Mouse (Mus musculus): ENCODE results near the gene Rbfox2. TPM values are rescaled to one million over a fixed set of nuclear protein-coding genes. Genes with fewer than 3 reads are reported as not detected.

Rbfox2 gene
- polyA plus RNA-seq, 1 experiment = 18.7 TPM

DNA sequence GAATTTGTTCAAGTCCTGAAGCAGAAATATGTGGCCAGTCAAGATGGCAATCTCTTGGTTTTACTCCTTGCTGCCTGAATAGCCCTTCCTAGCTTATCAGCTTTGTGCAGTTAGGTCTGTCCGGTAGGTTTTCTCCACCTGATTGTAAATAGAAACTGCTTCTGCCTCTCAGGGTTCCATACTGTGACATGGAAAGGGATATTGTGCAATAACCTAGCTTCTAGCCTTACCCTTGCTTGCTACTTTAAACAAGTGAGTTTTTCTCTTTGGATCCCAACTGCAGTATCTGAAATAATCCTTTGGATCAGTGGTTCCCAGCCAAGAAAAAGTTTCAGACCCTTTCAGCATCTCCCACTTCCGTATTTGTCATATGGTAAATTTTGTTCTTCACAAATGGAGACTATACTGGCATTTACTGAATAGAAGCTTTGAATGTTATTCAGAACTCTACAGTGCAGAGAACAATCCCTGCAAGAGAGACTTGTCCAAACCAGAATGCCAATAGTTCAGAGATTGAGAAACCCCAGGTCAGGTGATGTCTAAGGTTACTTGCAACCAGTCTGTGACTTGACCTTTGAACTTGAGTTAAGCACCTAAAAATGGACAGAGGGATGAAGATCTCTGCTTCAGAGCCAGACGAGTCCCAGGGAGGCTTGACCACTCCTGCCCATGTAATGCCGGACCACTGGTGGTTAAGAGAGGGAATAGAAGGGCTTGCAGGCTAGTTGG is 1.1 kb upstream of the Rbfox2 start:
- Histone ChIP-seq H3K27me3 (replicated peaks; ENCODE audit: control insufficient read depth, insufficient read depth, low read length) (no peaks in the 10 kb centered on the region), H3K4me1 (ENCODE audit: control insufficient read depth, insufficient read depth, low read length) (no peaks in the 10 kb centered on the region; the same call in 1 of the 2 replicates), H3K27ac (ENCODE audit: insufficient read depth, low read depth, low read length) (no peak overlapping the region), H3K36me3 (ENCODE audit: control insufficient read depth, insufficient read depth, low read length) (no peaks in the 10 kb centered on the region), H3K4me3 (ENCODE audit: insufficient read depth, low read depth, low read length) (no peak overlapping the region)
- WGBS = 87% methylated on average over 4 of the region's 4 CpGs
- TF ChIP-seq POLR2A (IDR thresholded peaks at IDR 0.05; ENCODE audit: low read depth, low read length) = no peak
- TF ChIP-seq CTCF (conservative IDR thresholded peaks at IDR 0.05; ENCODE audit: insufficient read depth, insufficient read length, low read depth, low read length) = no peak
- DNase-seq = no peak

DNA sequence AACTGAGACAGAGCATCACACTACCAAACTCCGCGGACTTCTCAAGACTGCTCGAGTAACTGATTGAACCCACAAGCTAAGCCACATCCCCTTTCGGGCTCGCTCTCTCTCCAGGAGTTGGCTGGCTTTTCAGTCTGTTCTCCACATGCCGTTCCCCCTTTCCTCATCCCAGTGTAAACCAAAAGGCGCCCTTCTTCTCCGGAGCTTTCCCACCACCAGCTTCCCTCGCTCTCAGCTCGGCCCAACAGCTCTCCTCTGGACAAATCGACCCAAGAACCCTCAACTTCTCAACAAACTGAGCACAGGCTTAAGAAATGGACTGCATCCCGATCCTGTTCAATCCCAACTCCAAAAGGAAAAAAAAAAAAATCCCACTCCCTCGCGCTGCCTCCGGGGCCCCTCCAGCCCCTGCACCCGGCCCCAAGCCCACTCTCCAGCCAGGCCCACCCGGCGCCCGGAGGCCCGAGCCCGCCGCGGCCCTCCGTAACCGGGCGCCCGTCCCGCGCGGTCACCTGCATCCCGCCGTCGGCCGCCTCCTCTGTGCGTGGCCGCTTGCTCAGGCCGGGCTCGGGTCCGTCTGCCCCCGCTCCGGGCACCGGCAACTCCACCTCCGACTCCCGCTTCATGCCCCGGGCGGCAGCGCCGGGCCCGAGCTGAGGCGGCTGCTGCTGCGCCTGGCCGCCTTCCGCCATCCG is 805 bp downstream of the Rbfox2 start:
- WGBS = under 1% methylated on average over 53 of the region's 54 CpGs

DNA sequence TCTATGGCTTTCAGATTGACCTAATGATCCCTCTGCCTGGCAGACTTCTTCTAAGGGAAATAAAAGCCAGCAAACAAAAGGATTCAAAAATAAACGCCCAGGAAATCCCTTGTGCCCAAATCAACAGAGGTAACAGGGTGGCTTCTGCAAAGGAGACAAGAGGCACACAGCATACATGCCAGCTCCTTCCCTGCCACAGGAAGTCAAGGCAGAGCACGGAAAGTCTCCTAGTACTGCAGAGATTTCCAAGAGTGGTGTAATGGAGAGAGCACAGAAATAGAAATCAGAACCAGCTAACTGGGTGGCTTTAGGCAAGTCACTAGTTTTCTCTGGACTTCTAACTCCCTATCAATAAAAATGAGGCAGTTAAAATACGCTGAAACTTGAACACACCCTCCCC is 1.8 kb downstream of the Rbfox2 start:
- no peak for DNase-seq
- no peak overlapping the region for H3K4me3 ChIP-seq (ENCODE audit: insufficient read depth, low read depth, low read length)
- H3K27ac ChIP-seq (ENCODE audit: insufficient read depth, low read depth, low read length) = no peak overlapping the region
- no peaks in the 10 kb centered on the region; the same call in 1 of the 2 replicates for H3K4me1 ChIP-seq (ENCODE audit: control insufficient read depth, insufficient read depth, low read length)
- TF ChIP-seq POLR2A (IDR thresholded peaks at IDR 0.05; ENCODE audit: low read depth, low read length) = no peak
- WGBS = 28% methylated on average over 3 of the region's 3 CpGs
- no peaks in the 10 kb centered on the region for H3K27me3 ChIP-seq (replicated peaks; ENCODE audit: control insufficient read depth, insufficient read depth, low read length)
- no peaks in the 10 kb centered on the region for H3K36me3 ChIP-seq (ENCODE audit: control insufficient read depth, insufficient read depth, low read length)

More for the DNA sequence above, 805 bp downstream of the Rbfox2 start:
- H3K27me3 ChIP-seq (replicated peaks; ENCODE audit: control insufficient read depth, insufficient read depth, low read length) = no peaks in the 10 kb centered on the region
- H3K27ac ChIP-seq (ENCODE audit: insufficient read depth, low read depth, low read length) = peak overlapping the region; percentile 77
- no peaks in the 10 kb centered on the region for H3K36me3 ChIP-seq (ENCODE audit: control insufficient read depth, insufficient read depth, low read length)
- peak; percentile 55 for DNase-seq
- TF ChIP-seq POLR2A (IDR thresholded peaks at IDR 0.05; ENCODE audit: low read depth, low read length) = no peak
- TF ChIP-seq CTCF (conservative IDR thresholded peaks at IDR 0.05; ENCODE audit: insufficient read depth, insufficient read length, low read depth, low read length) = no peak
- H3K4me3 ChIP-seq (ENCODE audit: insufficient read depth, low read depth, low read length) = peak overlapping the region; percentile 80
- no peaks in the 10 kb centered on the region; the same call in 1 of the 2 replicates for H3K4me1 ChIP-seq (ENCODE audit: control insufficient read depth, insufficient read depth, low read length)

DNA sequence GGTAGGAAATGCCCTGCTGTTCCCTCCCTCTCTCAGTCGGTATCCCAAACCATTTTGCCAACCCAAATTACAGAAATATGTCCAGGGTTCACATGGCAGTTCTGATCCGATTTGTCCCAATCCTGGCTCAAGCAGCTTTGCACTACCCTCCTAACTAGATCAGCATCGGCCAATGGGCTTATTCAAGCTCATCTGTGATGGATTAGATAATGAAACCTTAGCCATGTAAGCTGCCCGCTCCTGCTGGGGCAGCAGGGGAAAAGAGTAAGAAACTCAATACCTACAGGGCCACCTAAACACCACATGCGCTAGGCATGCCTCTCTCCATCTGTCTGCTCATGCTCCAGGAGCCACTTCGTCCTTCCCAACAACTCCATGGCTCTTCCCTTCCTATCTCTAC is 5.7 kb downstream of the Rbfox2 start:
- 80% methylated on average over 6 of the region's 6 CpGs for WGBS
- Histone ChIP-seq H3K4me3 (ENCODE audit: insufficient read depth, low read depth, low read length) (no peak overlapping the region), H3K27ac (ENCODE audit: insufficient read depth, low read depth, low read length) (no peak overlapping the region), H3K27me3 (replicated peaks; ENCODE audit: control insufficient read depth, insufficient read depth, low read length) (no peaks in the 10 kb centered on the region), H3K36me3 (ENCODE audit: control insufficient read depth, insufficient read depth, low read length) (no peaks in the 10 kb centered on the region), H3K4me1 (ENCODE audit: control insufficient read depth, insufficient read depth, low read length) (no peaks in the 10 kb centered on the region; the same call in 1 of the 2 replicates)
- no peak for DNase-seq
- TF ChIP-seq CTCF (conservative IDR thresholded peaks at IDR 0.05; ENCODE audit: insufficient read depth, insufficient read length, low read depth, low read length) (no peak), POLR2A (IDR thresholded peaks at IDR 0.05; ENCODE audit: low read depth, low read length) (no peak)

DNA sequence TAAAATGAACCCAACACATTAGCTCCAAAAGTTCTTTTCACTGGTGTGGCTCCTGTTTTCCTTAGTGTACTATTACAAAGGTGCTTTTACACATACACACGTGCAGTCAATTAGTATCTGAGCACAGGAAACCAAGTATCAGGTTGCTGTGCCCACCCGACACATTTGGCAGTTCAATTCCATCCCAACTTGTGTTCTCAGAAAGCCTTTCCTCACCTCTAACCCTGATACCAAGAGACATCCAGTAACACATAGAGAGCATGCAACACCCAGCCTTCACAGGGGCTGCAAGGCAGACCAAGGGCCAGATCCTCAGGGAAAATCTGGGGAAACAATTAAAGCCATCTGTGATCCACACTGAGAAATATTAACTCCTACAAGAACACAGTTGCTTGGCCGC is 8.2 kb downstream of the Rbfox2 start:
- Histone ChIP-seq H3K27ac (ENCODE audit: insufficient read depth, low read depth, low read length) (no peak overlapping the region), H3K27me3 (replicated peaks; ENCODE audit: control insufficient read depth, insufficient read depth, low read length) (no peaks in the 10 kb centered on the region), H3K36me3 (ENCODE audit: control insufficient read depth, insufficient read depth, low read length) (no peaks in the 10 kb centered on the region), H3K4me1 (ENCODE audit: control insufficient read depth, insufficient read depth, low read length) (peaks cover 7% of the 10 kb centered on the region), H3K4me3 (ENCODE audit: insufficient read depth, low read depth, low read length) (no peak overlapping the region)
- no peak for DNase-seq
- no peak for TF ChIP-seq CTCF (conservative IDR thresholded peaks at IDR 0.05; ENCODE audit: insufficient read depth, insufficient read length, low read depth, low read length)
- TF ChIP-seq POLR2A (IDR thresholded peaks at IDR 0.05; ENCODE audit: low read depth, low read length) = no peak
- WGBS = 77% methylated on average over 3 of the region's 3 CpGs

DNA sequence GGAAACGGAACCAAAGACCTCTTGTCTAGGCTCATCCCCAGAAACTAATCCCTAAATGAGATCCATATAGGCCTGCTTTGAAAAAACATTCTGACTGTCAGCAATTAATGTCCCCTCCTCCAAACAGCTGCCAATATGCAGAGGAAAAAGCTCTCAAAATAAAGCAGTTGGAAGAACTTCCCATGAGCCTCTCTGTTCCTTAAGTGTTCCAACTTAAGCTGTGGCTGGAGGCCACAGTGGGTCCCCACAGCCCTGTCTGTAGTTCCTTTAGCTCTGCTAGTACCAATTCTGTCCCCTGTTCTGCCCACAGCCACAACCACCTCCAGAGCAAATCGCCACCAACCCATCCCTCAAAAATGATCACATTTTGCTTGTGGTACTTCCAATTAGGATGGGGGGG is 10.2 kb downstream of the Rbfox2 start:
- TF ChIP-seq CTCF (conservative IDR thresholded peaks at IDR 0.05; ENCODE audit: insufficient read depth, insufficient read length, low read depth, low read length) (no peak), POLR2A (IDR thresholded peaks at IDR 0.05; ENCODE audit: low read depth, low read length) (no peak)
- no peaks in the 10 kb centered on the region for H3K27me3 ChIP-seq (replicated peaks; ENCODE audit: control insufficient read depth, insufficient read depth, low read length)
- DNase-seq = no peak
- H3K4me1 ChIP-seq (ENCODE audit: control insufficient read depth, insufficient read depth, low read length) = peaks cover 10% of the 10 kb centered on the region
- H3K36me3 ChIP-seq (ENCODE audit: control insufficient read depth, insufficient read depth, low read length) = no peaks in the 10 kb centered on the region
- no peak overlapping the region for H3K27ac ChIP-seq (ENCODE audit: insufficient read depth, low read depth, low read length)
- 87% methylated on average over 2 of the region's 2 CpGs for WGBS
- no peak overlapping the region for H3K4me3 ChIP-seq (ENCODE audit: insufficient read depth, low read depth, low read length)

DNA sequence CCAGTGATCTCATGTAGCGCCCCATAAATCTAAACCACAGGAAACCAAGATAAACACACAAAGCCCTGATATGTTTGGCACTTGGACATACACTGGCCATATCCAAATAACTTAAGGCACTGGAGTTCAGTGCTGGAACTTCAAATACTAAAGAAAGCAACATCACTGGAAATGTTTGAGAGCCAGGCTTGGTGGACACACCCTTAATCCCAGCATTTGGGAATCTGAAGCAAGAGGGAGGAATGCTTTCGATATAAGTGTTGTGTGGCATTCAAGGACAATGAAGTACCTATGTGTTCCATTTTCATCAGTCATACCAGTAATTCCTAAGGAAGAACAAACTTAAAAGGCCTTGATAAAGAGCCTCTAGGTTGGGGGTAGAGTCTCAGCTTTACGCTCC is 13.3 kb downstream of the Rbfox2 start:
- WGBS = 88% methylated on average over 3 of the region's 3 CpGs
- Histone ChIP-seq H3K36me3 (ENCODE audit: control insufficient read depth, insufficient read depth, low read length) (no peaks in the 10 kb centered on the region), H3K27me3 (replicated peaks; ENCODE audit: control insufficient read depth, insufficient read depth, low read length) (no peaks in the 10 kb centered on the region), H3K27ac (ENCODE audit: insufficient read depth, low read depth, low read length) (no peak overlapping the region), H3K4me3 (ENCODE audit: insufficient read depth, low read depth, low read length) (no peak overlapping the region), H3K4me1 (ENCODE audit: control insufficient read depth, insufficient read depth, low read length) (peaks cover 10% of the 10 kb centered on the region)
- DNase-seq = no peak
- TF ChIP-seq CTCF (conservative IDR thresholded peaks at IDR 0.05; ENCODE audit: insufficient read depth, insufficient read length, low read depth, low read length) = no peak
- TF ChIP-seq POLR2A (IDR thresholded peaks at IDR 0.05; ENCODE audit: low read depth, low read length) = no peak
